Mouse (Mus musculus): ENCODE measurements around the gene Ppp1r8.

The Ppp1r8 gene

GRCm38 (mm10) chr4:132842970-132843704, at the start of gene Ppp1r8:
Gene Ppp1r8 (minus strand): TSS chr4:132843169.
- ChIA-PET POLR2A (interaction anchor here (0.6 to 8.2 kb wide), 198 partner anchors 8 to 1873 kb away, joined by 3 to 152 read pairs (median 4); partner anchors contain the start of genes Fam76a (in 3 of the 4), Rpa2 (in 3 of the 4), Stx12 (in 3 of the 4) and Smpdl3b (in 2 of the 4)), CTCF (interaction anchor here in 3 of 4 experiments (0.5 to 3.8 kb wide), 15 partner anchors 8 to 724 kb away, joined by 3 to 41 read pairs (median 5); no protein-coding TSS in a partner anchor)

DNA sequence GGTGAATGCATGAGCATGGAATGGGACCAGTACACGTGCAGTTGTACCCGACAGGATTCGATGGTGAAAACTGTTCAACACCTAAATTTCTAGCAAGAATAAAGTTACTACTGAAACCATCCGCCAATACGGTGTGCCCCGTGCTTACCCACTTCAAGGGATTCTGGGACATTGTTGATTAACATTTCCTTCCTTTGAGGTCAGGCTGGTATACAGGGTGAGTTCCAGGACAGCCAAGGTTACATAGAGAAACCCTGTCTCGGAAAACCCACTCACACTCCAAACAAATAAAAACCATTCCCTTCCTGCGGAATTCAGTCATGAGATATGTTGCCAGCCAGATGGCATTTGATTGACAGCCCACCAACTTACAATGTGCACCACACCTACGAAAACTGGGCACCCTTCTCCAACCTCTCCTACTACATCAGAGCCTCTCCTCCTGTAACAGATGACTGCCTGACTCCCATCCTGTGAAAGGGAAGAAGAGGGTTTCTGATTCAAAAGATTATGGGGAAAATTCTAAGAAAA, 41.9 kb upstream of the Ppp1r8 start:
- ChIA-PET CTCF (interaction anchor here in 2 of 4 experiments (0.6 to 1.8 kb wide), 3 partner anchors 61 to 1193 kb away, joined by 4 to 8 read pairs (median 6); no protein-coding TSS in a partner anchor), POLR2A (interaction anchor here in 3 of 4 experiments (1.0 to 5.7 kb wide), 18 partner anchors 10 to 468 kb away, joined by 3 to 34 read pairs (median 5); partner anchors contain the start of genes Ppp1r8 (in 3 of the 3) and Wdtc1 (in 1 of the 3))

DNA sequence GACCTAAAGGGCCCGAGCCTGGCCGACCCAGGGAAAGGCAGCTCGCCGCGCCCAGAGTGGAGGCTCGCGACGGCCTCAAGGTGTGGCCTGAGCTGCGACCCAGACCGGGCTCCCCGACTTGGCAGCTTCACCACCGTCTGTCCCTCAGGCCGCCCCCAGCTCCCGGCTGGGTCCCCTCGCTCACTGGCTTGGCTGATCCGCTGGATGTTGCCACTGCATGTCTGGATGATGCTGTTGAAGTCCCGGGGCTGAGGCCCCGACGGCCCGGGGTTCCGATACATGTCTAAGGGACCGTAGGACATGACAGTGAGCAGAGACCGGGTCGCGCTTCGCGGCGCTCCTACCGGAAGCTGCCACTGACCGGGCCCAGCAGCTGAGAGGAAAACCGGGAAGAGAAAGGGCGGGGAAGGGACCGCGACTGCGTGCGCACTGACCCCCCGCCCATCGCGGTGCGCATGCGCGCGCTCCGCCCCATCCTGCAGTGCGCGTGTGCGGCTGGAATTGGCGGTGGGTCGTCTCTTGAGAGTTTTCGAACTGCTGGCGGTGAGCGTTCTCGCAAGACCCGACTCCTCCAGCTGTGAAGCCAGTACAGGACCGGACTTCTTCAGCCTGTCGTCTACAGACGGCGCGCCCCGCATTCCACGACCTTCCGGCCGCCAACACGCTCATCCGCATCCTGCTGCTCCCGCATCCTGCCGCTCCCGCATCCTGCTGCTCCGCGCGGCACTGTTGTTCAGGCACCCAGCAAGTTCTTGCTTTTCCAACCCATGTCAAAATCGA, 41.3 kb upstream of the Ppp1r8 start, which contains the start of gene Stx12:
Stx12 (minus strand) TSS at position 446 of the 780 bp plus-strand sequence.
- ChIA-PET CTCF (interaction anchor here (0.5 to 1.8 kb wide), 10 partner anchors 15 to 1194 kb away, joined by 3 to 8 read pairs (median 3); no protein-coding TSS in a partner anchor), POLR2A (interaction anchor here (0.5 to 5.7 kb wide), 43 partner anchors 10 to 1157 kb away, joined by 3 to 34 read pairs (median 3); partner anchors contain the start of genes Fam76a (in 3 of the 4), Ppp1r8 (in 3 of the 4), Rpa2 (in 1 of the 4) and Wdtc1 (in 1 of the 4))

GRCm38 (mm10) chr4:132883561-132884063, 40.6 kb upstream of the Ppp1r8 start:
- ChIA-PET POLR2A (interaction anchor here (0.5 to 5.7 kb wide), 46 partner anchors 9 to 1158 kb away, joined by 3 to 34 read pairs (median 3); partner anchors contain the start of genes Fam76a (in 3 of the 4), Ppp1r8 (in 3 of the 4), Rpa2 (in 1 of the 4) and Wdtc1 (in 1 of the 4)), CTCF (interaction anchor here (0.5 to 1.8 kb wide), 9 partner anchors 15 to 1275 kb away, joined by 3 to 8 read pairs (median 3); partner anchors contain the start of gene Ppp1r8 (in 1 of the 4))

DNA sequence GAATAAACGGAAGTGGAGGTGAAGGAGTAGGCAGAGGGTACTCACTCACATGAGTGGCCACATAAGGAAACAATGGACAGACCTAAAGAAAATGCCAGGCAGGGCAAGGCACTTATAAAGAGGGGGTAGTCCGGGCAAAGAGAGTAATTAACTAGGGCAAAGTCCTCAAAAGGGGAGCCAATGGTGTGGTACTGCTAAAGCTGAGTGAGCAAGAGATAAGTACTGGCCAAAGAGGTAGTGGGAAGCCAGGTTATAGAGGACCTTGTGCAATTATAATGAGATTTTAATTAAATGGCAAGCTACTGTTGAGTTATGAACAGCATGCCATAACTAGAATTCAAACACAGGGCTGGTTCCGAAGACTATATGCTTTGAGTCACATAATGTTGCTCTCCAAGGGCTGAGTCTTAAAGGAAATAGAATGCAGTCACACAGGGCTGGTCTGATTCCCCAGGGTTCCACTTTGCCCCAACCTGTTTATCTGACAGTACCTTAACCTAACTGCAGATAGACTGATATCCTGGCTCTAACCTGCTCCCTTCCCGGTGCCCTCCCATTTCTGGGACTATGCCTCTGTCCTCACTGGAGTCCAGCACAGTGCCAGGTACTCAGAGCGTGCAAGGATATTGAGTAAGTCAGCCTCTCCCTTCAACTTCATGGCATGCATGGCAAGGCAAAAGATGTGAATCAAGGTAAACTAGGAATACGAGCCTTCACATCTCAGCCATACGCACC, 31.6 kb upstream of the Ppp1r8 start:
- POLR2A ChIA-PET = interaction anchor here in 2 of 4 experiments (1.0 to 4.2 kb wide), 4 partner anchors 8 to 31 kb away, joined by 3 to 24 read pairs (median 6); partner anchors contain the start of genes Stx12 (in 2 of the 2) and Ppp1r8 (in 1 of the 2)
- CTCF ChIA-PET = interaction anchor here in 1 of 4 experiments (0.6 to 1.2 kb wide), 2 partner anchors 50 to 53 kb away, joined by 3 to 4 read pairs; no protein-coding TSS in a partner anchor

DNA sequence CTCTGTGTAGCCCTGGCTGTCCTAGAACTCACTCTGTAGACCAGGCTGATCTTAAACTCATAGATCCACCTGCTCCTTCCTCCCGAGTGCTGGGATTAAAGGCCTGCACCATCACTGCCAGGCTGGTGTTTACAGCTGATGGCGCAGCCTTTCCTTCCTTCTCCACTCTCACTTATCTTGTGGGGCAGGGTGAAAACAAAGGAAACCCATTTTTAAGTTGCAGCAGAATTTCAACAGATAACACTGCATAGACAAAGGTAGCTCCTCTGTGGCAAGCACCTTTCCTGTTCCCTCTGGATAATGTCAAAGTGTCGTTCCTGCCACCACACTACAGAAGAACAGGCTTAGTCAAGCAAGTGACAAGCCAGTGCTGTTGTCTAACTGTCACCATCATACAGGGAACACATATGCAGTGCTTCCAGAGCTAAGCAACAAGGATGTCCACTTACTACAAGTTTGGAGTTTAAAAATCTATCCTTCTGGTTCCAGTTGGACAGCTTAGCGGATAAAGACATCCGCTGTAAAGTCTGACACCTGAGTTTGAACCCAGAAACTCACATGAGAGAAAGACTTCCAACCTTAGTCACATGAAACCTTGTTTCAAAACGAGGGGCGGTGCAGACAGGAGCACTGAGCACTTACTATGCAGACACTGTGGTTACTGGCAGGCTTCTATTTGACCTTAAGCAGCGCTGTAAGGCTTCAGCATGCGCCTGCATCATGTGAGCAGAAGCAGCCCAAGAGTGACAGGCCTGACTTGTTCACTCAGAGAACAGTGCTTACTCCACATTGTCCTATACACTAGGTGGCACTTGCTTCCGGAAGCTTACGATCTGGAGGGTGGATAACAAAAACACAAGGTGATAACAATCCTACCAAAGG, 30.8 kb upstream of the Ppp1r8 start:
- ChIA-PET POLR2A (interaction anchor here in 2 of 4 experiments (1.0 to 4.2 kb wide), 5 partner anchors 9 to 31 kb away, joined by 3 to 24 read pairs (median 6); partner anchors contain the start of genes Stx12 (in 2 of the 2) and Ppp1r8 (in 1 of the 2)), CTCF (interaction anchor here in 3 of 4 experiments (0.5 to 1.2 kb wide), 5 partner anchors 49 to 275 kb away, joined by 3 to 7 read pairs (median 4); no protein-coding TSS in a partner anchor)

DNA sequence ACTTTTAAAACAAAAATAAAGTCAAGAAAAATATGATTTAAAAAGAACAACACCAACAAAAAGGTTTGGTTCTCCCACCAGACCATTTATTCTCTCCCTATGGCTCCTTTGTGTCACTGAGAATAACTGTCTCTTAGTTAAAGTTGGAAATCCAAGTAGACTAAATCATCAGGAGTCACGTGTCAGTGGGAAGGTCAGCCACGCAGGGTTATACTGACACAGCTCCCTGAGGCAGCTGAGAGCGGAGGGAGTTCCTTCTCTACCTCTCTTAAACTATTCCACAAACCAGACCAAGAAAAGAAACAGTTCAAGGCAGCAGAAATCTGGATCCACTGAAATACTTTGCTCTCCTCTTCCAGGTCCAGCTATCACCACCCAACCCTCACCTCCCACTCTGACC, 28.1 kb upstream of the Ppp1r8 start:
- ChIA-PET POLR2A (interaction anchor here in 3 of 4 experiments (0.6 to 4.2 kb wide), 9 partner anchors 12 to 68 kb away, joined by 3 to 24 read pairs (median 4); partner anchors contain the start of genes Stx12 (in 2 of the 3) and Ppp1r8 (in 1 of the 3)), CTCF (no interaction called here)

DNA sequence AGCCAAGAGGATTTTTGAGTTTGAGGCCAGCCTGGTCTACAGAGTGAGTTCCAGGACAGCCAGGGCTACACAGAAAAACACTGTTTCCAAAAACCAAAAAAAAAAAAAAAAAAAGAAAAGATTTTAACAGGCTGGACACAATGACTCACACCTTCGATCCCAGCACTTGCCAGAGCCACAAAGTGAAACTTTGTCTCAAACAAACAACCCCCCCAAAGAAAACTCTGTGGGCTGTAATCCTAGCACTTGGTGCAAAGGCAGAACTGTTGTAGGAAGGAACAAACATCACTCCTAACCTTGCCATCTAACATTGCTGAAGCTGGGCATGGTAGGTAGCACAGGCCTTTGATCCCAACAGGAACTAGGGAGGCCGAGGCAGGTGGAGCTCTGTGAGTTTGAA, 21.9 kb upstream of the Ppp1r8 start:
- ChIA-PET POLR2A (interaction anchor here in 1 of 4 experiments (0.9 kb wide), 1 partner anchor 352 kb away, joined by 3 read pairs; no protein-coding TSS in a partner anchor), CTCF (interaction anchor here in 1 of 4 experiments (0.7 kb wide), 1 partner anchor 220 kb away, joined by 7 read pairs; no protein-coding TSS in a partner anchor)

DNA sequence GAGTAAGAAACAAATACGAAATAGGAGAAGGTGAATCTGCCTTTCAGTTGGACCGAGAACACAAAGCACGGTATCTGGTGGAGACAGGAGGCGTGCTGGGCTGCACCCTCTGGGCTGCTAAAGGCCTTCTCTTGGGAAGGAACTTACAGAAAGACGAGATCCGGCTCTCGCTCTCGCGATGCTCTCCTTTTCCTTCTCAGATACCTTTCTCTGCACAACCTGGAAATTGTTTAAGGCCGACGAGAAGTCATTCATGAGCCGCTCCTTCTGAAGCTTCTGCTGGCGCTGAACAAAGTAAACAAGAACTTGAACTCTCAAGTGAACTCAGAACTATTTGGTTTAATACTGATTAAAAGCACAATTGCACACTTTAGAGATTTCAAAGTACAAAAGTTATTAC, 20.0 kb upstream of the Ppp1r8 start:
- ChIA-PET POLR2A (interaction anchor here in 2 of 4 experiments (0.6 to 2.4 kb wide), 12 partner anchors 11 to 348 kb away, joined by 3 to 11 read pairs (median 3); partner anchors contain the start of gene Ppp1r8 (in 2 of the 2)), CTCF (interaction anchor here in 1 of 4 experiments (0.6 kb wide), 1 partner anchor 339 kb away, joined by 3 read pairs; no protein-coding TSS in a partner anchor)

GRCm38 (mm10) chr4:132860880-132861279, 17.9 kb upstream of the Ppp1r8 start:
- POLR2A ChIA-PET = interaction anchor here in 1 of 4 experiments (1.1 to 2.4 kb wide), 3 partner anchors 10 to 32 kb away, joined by 3 to 9 read pairs (median 9); partner anchors contain the start of gene Ppp1r8
- CTCF ChIA-PET = interaction anchor here in 2 of 4 experiments (0.7 to 1.9 kb wide), 2 partner anchors 36 to 37 kb away, joined by 3 to 5 read pairs; no protein-coding TSS in a partner anchor

GRCm38 (mm10) chr4:132843705-132844071, 719 bp upstream of the Ppp1r8 start:
- CTCF ChIA-PET = interaction anchor here in 3 of 4 experiments (1.0 to 3.8 kb wide), 4 partner anchors 20 to 103 kb away, joined by 7 to 41 read pairs (median 12); no protein-coding TSS in a partner anchor
- POLR2A ChIA-PET = interaction anchor here (0.7 to 8.2 kb wide), 82 partner anchors 9 to 574 kb away, joined by 3 to 152 read pairs (median 5); partner anchors contain the start of genes Stx12 (in 3 of the 4), Fam76a (in 2 of the 4), Rpa2 (in 2 of the 4) and Smpdl3b (in 1 of the 4)

- ChIA-PET POLR2A (interaction anchor here (0.6 to 8.2 kb wide), 132 partner anchors 8 to 1576 kb away, joined by 3 to 152 read pairs (median 5); partner anchors contain the start of genes Fam76a (in 3 of the 4), Stx12 (in 3 of the 4), Rpa2 (in 2 of the 4) and Smpdl3b (in 2 of the 4)), CTCF (interaction anchor here in 3 of 4 experiments (0.5 to 3.8 kb wide), 13 partner anchors 9 to 724 kb away, joined by 3 to 41 read pairs (median 5); no protein-coding TSS in a partner anchor)
These were observed 575 bp downstream of the Ppp1r8 start for GRCm38 (mm10) chr4:132842281-132842906.

DNA sequence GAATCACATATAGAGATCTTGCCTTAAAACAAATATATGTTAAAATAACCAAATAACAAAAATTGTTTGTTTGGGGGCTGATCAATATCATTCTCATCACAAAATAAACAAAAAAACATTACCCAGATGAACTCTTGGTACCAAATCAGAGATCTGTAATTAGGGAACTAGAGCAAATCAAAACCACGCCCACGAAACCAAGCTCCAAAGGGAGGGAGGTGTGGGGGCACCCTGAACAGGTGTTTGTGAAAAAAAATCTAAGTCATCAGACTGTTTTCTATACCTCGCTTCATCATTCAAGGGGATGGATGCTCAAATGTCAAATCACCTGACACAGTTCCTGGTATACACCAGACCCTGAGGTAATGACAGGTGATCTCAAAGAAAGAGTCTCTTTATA, 1.5 kb downstream of the Ppp1r8 start:
- CTCF ChIA-PET = interaction anchor here in 3 of 4 experiments (1.2 to 3.8 kb wide), 4 partner anchors 16 to 18 kb away, joined by 3 to 16 read pairs (median 5); no protein-coding TSS in a partner anchor
- POLR2A ChIA-PET = interaction anchor here in 2 of 4 experiments (0.6 to 8.2 kb wide), 15 partner anchors 9 to 327 kb away, joined by 3 to 152 read pairs (median 15); partner anchors contain the start of genes Stx12 (in 2 of the 2) and Rpa2 (in 1 of the 2)

Data from embryonic stem cell, embryonic (primary cell).